Mouse (Mus musculus) urinary bladder, postnatal 0 days (tissue): ENCODE measurements around the gene Tubg1. TPM values are rescaled to one million over a fixed set of nuclear protein-coding genes. Genes with fewer than 3 reads are reported as not detected.

Experiments
- microRNA-seq: library from miRNA; unstranded; fragments of <30 nt; microRNA quantifications from one replicate; pipeline ENCODE4, GENCODE M21; 2016
- polyA plus RNA-seq: library from polyadenylated mRNA; unstranded; fragments of >200 nt; fragmentation: Nextera tagmentation; extraction: Ambion mirVana; gene quantifications from 2 replicates; pipeline ENCODE4 v1.2.1, GENCODE M21; 2015

The Tubg1 gene
- polyA plus RNA-seq = 29.7 and 31.9 TPM in 2 replicates

GRCm38 (mm10) chr11:101119761-101120544, at the start of gene Tubg1, which contains the start of gene Retreg3:
Gene Tubg1, plus strand, starts transcription at chr11:101119938.
Gene Retreg3, minus strand, starts transcription at chr11:101119893.

GRCm38 (mm10) chr11:101078121-101078520, 41.6 kb upstream of the Tubg1 start, which contains the start of gene Hsd17b1:
Gene Hsd17b1, plus strand, starts transcription at chr11:101078411.

GRCm38 (mm10) chr11:101082208-101083082, 37.3 kb upstream of the Tubg1 start, which contains the start of gene Coasy:
Gene Coasy, plus strand, starts transcription at chr11:101082565.

GRCm38 (mm10) chr11:101086756-101087681, 32.7 kb upstream of the Tubg1 start, which contains the start of gene Mlx:
Gene Mlx, plus strand, starts transcription at chr11:101087277.

GRCm38 (mm10) chr11:101095314-101096024, 24.3 kb upstream of the Tubg1 start, which contains the start of gene Psmc3ip:
Gene Psmc3ip, minus strand, starts transcription at chr11:101095436.

GRCm38 (mm10) chr11:101155728-101156371, 36.1 kb downstream of the Tubg1 start, which contains the start of gene Tubg2:
Gene Tubg2, plus strand, starts transcription at chr11:101155907.

GRCm38 (mm10) chr11:101170354-101170810, 50.6 kb downstream of the Tubg1 start, which contains the start of gene Cntnap1:
Gene Cntnap1, plus strand, starts transcription at chr11:101170523.

GRCm38 (mm10) chr11:101170811-101171610, 51.3 kb downstream of the Tubg1 start, which contains the start of gene Plekhh3:
Gene Plekhh3, minus strand, starts transcription at chr11:101171351.

GRCm38 (mm10) chr11:101174851-101175628, 55.3 kb downstream of the Tubg1 start, which contains the start of gene Ccr10:
Gene Ccr10, minus strand, starts transcription at chr11:101175443.

Small RNAs within 50 kb of the gene (microRNA-seq; reads per million reads assigned to microRNA genes)
- not detected for gene Gm27626

Other genes with a start within 250 kb of the Tubg1 start
- gene Stat3, start 180.4 kb upstream of the Tubg1 start, polyA plus RNA-seq = 90.7 and 115 TPM in 2 replicates
- 779 and 981 TPM in 2 replicates for gene Cavin1, start 149.1 kb upstream of the Tubg1 start, polyA plus RNA-seq
- gene Atp6v0a1, start 110.5 kb upstream of the Tubg1 start, polyA plus RNA-seq = 51.3 and 56.7 TPM in 2 replicates
- 16.3 and 19.0 TPM in 2 replicates for gene Naglu, start 49.9 kb upstream of the Tubg1 start, polyA plus RNA-seq
- gene Hsd17b1, start 41.5 kb upstream of the Tubg1 start, polyA plus RNA-seq = 0.16 TPM in 1 of 2 replicates, not detected in the other
- gene Coasy, start 37.4 kb upstream of the Tubg1 start, polyA plus RNA-seq = 18.1 and 18.4 TPM in 2 replicates
- 21.3 and 26.0 TPM in 2 replicates for gene Mlx, start 32.7 kb upstream of the Tubg1 start, polyA plus RNA-seq
- gene Psmc3ip, start 24.5 kb upstream of the Tubg1 start, polyA plus RNA-seq = 9.1 and 9.5 TPM in 2 replicates
- gene Retreg3, start within 50 bp of the Tubg1 start, polyA plus RNA-seq = 16.2 TPM in 2 replicates
- 3.0 and 3.1 TPM in 2 replicates for gene Tubg2, start 36.0 kb downstream of the Tubg1 start, polyA plus RNA-seq
- gene Cntnap1, start 50.6 kb downstream of the Tubg1 start, polyA plus RNA-seq = 1.3 TPM in 2 replicates
- gene Plekhh3, start 51.4 kb downstream of the Tubg1 start, polyA plus RNA-seq = 14.0 and 14.4 TPM in 2 replicates
- 0.14 and 0.24 TPM in 2 replicates for gene Ccr10, start 55.5 kb downstream of the Tubg1 start, polyA plus RNA-seq
- 10.8 and 11.8 TPM in 2 replicates for gene Ezh1, start 106.5 kb downstream of the Tubg1 start, polyA plus RNA-seq
- 49.3 and 59.1 TPM in 2 replicates for gene Ramp2, start 126.1 kb downstream of the Tubg1 start, polyA plus RNA-seq
- 102 and 109 TPM in 2 replicates for gene Vps25, start 133.8 kb downstream of the Tubg1 start, polyA plus RNA-seq
- gene Wnk4, start 140.6 kb downstream of the Tubg1 start, polyA plus RNA-seq = 1.3 and 2.3 TPM in 2 replicates
- gene Cntd1, start 159.1 kb downstream of the Tubg1 start, polyA plus RNA-seq = 0.35 and 0.41 TPM in 2 replicates
- 170 and 173 TPM in 2 replicates for gene Coa3, start 159.2 kb downstream of the Tubg1 start, polyA plus RNA-seq
- gene Becn1, start 182.3 kb downstream of the Tubg1 start, polyA plus RNA-seq = 107 and 110 TPM in 2 replicates
- 61.2 and 66.0 TPM in 2 replicates for gene Psme3, start 196.3 kb downstream of the Tubg1 start, polyA plus RNA-seq
- gene Aoc2, start 205.1 kb downstream of the Tubg1 start, polyA plus RNA-seq = 0.31 and 0.41 TPM in 2 replicates
- gene Aoc3, start 210.7 kb downstream of the Tubg1 start, polyA plus RNA-seq = 16.2 and 16.9 TPM in 2 replicates
- gene G6pc, start 247.6 kb downstream of the Tubg1 start, polyA plus RNA-seq = 0.23 TPM in 2 replicates